Mouse (Mus musculus): ENCODE data around the gene Plcl2. TPM values are rescaled to one million over a fixed set of nuclear protein-coding genes. Genes with fewer than 3 reads are reported as not detected.

Plcl2 gene
- total RNA-seq, 2 experiments from 2014 or later = 145 to 165 TPM

GRCm38 (mm10) chr17:50498062-50498697 lies 11.0 kb upstream of the Plcl2 start:
- ATAC-seq (replicated peaks; ENCODE audit: low FRiP score, poor library complexity, severe bottlenecking) = no peak

DNA sequence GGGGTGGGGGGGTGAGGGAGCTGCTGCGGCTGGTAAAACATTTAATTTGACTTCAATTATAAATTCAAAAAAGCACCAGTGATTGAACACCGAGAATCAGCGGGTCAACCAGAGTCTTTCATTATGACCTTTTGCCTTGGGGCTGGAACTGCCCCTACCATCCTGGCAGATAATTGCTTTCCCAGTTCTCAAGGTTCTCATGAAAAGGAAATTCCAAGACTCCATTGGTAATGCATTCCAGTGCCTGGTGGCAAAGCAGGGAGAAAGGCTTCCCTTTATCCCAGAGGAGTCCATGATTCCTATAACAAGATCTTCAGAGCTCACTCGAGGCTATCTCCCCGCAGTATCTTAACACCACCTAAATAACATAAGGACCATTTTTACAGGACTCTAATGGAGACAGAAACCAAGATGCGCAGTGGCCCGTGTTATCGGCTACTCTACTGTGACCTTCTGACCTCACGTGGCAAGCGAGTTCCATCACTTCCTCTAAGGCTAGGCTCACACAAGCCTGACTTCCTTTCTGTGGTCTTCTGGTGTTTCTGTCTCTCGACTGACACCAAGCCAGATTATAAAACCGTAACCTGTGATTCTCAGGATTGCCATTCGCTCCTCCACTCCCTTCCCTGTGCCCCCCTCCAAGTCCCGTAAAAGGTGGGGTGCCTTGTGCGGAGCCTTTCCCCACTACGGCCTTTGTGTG lies 10.0 kb upstream of the Plcl2 start:
- ATAC-seq (replicated peaks; ENCODE audit: low FRiP score, poor library complexity, severe bottlenecking) = no peak

GRCm38 (mm10) chr17:50500806-50501205 lies 8.4 kb upstream of the Plcl2 start:
- no peak for ATAC-seq (replicated peaks; ENCODE audit: low FRiP score, poor library complexity, severe bottlenecking)

DNA sequence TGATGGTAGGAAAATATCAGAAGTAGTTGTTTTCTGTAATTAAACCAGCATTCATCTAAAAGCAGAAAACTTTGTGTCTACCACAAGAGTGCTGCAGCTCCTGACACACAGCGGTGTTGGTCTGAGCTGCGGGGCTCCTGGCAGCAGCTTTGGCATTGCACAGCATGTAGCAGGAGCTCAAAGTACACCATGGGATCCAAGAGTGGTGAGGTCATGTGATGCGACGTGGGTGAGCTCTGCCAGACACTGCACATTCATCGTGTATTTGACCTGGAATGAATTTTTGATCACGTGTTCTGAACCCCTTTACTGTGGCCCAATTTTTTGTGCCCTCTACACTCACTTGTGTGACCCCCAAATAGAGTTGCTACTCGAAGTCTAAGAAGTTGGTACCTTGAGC lies 6.1 kb upstream of the Plcl2 start:
- ATAC-seq (replicated peaks; ENCODE audit: low FRiP score, poor library complexity, severe bottlenecking) = no peak

DNA sequence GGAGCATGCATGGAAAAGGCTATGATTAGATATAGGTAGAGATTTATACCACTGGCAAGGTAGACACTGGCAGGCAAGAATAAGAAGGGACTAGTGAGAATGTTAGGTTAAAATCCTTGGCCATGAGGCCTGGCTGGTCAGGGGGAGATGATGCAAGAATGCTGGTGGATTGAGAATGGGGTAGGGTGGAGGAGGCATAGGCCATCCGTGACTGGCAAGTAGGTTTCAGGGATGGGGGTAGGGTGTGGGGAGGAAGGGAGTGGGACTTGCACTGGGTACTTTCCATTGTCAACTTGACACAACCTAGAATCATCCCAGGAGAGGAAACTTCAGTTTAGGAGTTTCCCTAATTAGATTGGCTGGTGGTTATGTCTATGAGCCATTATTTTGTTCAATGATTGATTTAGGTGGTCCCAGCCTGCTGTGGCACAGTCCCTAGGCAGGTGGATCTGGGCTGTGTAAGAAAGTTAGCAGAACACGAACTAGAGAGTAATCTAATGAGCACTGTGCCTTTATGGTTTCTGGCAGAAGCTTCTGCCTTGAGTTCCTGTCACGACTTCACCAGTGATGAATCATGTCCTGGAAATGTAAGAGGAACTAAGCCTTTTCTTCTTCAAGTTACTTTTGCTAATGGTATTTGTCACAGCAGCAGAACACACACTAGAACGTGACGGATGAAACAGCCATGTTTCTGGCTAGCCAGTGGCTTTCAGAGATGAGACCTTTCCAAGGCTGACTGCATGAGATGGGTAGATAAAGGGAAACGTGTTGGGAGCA lies 4.9 kb upstream of the Plcl2 start:
- ATAC-seq (replicated peaks; ENCODE audit: low FRiP score, poor library complexity, severe bottlenecking) = no peak

GRCm38 (mm10) chr17:50505910-50506634 lies 3.1 kb upstream of the Plcl2 start:
- ATAC-seq (replicated peaks; ENCODE audit: low FRiP score, poor library complexity, severe bottlenecking) = no peak

GRCm38 (mm10) chr17:50506861-50507321 lies 2.3 kb upstream of the Plcl2 start:
- peak; percentile 35 for ATAC-seq (replicated peaks; ENCODE audit: low FRiP score, poor library complexity, severe bottlenecking)

DNA sequence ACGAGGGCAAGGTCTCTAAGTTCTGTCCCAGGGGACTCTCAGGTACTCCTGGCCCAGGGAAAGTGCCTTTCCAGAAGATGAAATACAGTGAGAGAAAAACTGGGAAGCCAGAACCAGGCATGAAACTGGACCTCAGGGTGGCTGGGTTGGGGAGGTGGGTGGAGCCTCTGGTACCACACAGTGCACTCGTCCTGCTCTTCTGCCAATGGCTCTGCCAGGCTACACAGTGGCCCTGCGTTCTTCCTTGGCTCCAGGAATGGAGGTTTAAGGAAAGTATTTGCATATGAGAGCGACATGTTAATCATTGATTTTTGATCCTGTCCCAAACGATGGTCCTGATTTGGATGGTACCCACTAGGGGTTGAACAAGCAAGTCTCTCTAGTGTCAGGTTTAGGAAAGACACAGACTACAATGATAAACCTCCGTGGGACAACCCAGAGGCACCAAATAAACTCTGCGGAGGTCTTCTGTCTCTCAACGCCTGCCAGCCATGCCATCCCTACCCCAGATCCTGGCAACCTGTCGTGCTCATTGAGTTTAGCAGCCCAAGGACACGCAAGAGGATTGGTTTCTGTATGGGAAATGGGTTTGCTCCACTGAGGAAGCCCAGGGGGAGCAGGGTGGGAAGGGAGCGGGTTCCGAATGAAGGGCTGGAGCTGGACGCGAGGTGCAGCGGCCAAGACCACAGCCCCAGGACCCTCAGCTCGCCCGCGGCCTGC lies 988 bp upstream of the Plcl2 start:
- peak; percentile 61 for ATAC-seq (replicated peaks; ENCODE audit: low FRiP score, poor library complexity, severe bottlenecking)

- ATAC-seq (replicated peaks; ENCODE audit: low FRiP score, poor library complexity, severe bottlenecking) = peak; percentile 47
Observed at GRCm38 (mm10) chr17:50508775-50509250, 390 bp upstream of the Plcl2 start.

GRCm38 (mm10) chr17:50510279-50510678 lies 1.1 kb downstream of the Plcl2 start:
- no peak for ATAC-seq (replicated peaks; ENCODE audit: low FRiP score, poor library complexity, severe bottlenecking)

- ATAC-seq (replicated peaks; ENCODE audit: low FRiP score, poor library complexity, severe bottlenecking) = peak; percentile 46
Observed at GRCm38 (mm10) chr17:50510741-50511140, 1.5 kb downstream of the Plcl2 start.

GRCm38 (mm10) chr17:50512222-50512621 lies 3.0 kb downstream of the Plcl2 start:
- no peak for ATAC-seq (replicated peaks; ENCODE audit: low FRiP score, poor library complexity, severe bottlenecking)

DNA sequence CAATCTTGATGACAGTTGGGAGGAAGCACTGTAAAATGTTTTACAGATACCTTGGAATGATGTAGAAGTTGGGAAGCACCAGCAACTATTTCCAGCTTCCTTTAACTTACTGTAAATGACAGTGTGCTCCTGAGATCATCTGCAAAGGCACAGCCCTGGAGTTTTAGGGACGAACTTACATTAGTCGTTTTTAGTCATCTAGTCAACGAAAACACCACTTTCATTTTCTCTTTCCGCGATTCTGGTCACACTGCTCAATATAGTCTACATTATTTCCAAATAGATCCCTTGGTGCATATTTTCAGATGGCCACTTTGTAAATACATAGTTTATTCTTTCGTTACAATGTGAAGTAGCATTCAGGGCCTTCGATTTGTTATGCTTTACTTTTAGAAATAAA lies 3.6 kb downstream of the Plcl2 start:
- ATAC-seq (replicated peaks; ENCODE audit: low FRiP score, poor library complexity, severe bottlenecking) = no peak

- ATAC-seq (replicated peaks; ENCODE audit: low FRiP score, poor library complexity, severe bottlenecking) = no peak
Observed at GRCm38 (mm10) chr17:50513376-50513775, 4.2 kb downstream of the Plcl2 start.

DNA sequence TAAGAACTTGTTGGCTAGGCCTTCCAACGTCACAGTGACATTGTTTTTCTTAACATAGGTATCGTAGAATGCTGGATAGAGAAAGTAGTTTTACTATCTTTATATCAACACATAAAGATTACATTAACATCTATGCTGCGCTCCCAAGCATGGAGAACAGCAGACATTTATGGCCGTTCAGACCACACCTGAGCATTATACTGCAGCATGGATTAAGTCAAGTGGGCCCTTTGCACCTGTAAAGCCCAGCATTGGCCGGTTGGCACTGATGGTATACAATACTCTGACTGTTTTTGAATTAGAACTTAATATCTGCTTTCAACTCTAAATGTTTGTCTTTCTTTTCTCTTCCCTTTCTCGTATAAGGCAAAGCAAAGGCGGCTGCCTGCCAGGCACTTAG lies 4.8 kb downstream of the Plcl2 start:
- no peak for ATAC-seq (replicated peaks; ENCODE audit: low FRiP score, poor library complexity, severe bottlenecking)

DNA sequence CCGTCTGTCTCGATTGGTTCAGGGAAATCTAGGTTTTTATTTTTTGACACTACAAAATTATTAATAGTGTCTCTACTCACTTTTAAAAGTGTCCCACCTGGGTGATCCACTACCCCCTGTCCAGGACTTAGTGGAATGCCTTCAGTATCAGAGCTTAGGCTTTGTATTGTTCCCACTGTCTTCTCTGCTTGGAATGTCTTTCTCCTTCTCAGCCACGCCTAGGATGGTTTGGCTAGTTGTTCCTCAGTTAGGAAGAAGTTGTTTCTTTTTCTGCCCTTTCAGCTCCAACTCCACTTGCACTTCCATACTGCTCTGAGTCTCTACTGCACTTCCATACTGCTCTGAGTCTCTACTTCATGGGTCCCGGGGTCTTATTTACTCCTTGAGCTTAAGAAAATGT lies 6.7 kb downstream of the Plcl2 start:
- ATAC-seq (replicated peaks; ENCODE audit: low FRiP score, poor library complexity, severe bottlenecking) = no peak

DNA sequence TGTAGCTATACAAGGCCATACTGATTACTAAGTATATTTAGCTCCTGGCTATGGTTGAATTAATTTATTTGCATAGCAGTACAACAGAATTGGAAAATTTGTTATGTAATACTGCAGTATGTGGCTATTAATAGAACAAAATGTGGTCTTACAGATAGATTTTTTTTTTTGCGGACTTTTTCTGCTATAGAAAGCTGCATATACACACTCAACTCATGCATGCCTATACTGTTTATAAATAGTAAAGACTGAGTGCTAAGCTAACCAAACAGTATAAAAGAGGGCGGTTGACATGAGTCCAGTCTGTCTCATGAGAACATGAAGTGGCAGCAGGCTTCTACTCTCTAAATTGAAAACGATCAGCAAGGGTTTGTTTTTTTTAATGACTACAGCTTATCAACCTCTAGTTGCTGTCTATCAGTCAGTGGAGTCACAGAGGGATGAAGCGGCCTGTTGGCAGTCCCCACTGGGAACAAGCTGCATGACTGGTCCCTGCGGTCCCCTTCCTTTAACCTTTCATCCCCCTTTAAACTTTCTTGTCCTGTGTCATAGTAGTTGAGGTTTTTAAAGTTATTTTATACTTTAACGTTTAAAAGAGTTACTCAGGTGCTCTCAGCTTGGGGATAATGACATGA lies 8.7 kb downstream of the Plcl2 start:
- ATAC-seq (replicated peaks; ENCODE audit: low FRiP score, poor library complexity, severe bottlenecking) = no peak

DNA sequence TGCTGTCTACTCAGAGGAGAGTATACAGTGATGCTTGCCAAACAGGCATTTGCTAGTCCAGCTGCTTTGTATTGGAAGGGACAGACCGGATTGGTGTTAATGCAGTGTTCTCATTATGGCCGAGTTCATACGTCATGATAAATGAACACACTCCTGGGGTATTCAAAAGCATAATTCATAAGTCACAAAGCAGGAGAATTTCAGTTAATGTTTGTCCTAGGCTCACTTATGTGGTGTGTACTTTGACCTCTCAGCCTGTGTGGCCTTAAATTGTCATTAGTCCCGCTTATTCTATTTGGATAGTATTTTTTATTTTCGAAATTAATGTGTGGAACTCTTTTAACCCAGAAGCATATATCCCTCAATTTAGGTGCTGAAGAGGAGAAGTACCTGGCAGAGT lies 10.4 kb downstream of the Plcl2 start:
- ATAC-seq (replicated peaks; ENCODE audit: low FRiP score, poor library complexity, severe bottlenecking) = no peak

Measured in erythroid progenitor cell, adult 5-6 weeks (primary cell).